Mouse (Mus musculus) gastrocnemius, adult 8-10 months (tissue): ENCODE measurements at regions not wholly inside any gene's neighbourhood (a gene's known extent, or its start where the extent isn't known, plus 50 kb on each side); places are given as distances from the start of the nearest gene placed in this dataset.

Experiments
- DNase-seq, 2 experiments: peaks; one replicate each; pipeline ENCODE4 v3.0.0; 2022; ENCODE audit warnings: low spot score in 2 of 2

DNA sequence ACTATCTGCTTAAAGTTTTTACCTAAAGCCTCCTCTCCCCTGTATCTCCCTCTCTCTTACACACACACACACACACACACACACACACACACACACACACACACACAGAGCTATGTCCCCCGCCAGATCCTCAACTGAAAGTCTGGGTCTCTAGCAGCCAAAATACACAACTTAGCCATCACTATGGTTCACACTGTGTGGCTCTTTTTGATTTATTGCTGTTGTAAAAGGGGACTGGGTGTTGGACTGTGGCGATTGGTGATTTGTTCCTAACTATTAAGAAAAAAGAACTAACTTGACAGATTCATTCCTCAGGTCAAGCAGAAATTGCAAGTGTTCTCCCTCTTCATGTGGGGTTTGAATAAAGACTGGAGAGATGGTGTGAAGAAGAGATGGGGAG, 278.2 kb downstream of the Ccdc91 start:
- DNase-seq = no peak

GRCm38 (mm10) chr6:147755750-147756523, 280.3 kb downstream of the Ccdc91 start:
- no peak for DNase-seq

DNA sequence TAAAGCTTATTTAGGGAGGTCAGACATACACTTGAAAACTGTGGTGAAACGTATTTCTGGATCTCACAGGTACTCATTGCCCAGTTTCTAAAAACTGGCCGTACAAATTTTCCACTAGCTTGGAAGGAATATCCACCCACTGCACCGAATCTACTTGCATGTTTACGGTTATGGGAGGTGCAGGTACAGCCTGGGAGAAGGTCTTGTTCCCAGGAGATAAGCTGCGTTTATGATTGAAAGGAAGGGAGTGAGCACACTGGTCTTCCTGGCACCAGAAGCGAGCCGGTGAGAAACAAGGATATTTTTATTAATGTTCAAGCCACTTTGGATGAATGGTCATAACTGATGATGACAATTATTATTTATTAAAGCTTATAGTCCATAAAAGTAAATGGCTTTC, 283.9 kb downstream of the Ccdc91 start:
- no peak for DNase-seq

DNA sequence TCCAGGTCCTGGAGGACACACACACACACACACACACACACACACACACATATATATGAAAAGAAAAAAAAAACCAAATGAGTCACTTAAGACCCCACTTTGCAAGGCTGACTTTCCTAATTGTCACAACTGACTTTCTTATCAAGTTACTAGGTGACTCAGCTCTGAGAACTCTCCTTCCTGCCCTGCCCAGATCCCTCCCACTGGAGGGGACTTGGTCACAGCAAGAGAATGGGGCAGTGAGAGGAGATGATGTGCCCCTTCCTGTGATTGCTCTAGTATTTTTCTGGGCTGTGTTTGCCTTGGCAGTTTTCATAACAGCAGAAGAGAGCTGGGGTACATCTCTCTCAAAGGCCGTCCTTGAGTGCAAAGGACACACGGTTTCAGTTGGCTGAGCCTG, 284.5 kb downstream of the Ccdc91 start:
- no peak for DNase-seq

DNA sequence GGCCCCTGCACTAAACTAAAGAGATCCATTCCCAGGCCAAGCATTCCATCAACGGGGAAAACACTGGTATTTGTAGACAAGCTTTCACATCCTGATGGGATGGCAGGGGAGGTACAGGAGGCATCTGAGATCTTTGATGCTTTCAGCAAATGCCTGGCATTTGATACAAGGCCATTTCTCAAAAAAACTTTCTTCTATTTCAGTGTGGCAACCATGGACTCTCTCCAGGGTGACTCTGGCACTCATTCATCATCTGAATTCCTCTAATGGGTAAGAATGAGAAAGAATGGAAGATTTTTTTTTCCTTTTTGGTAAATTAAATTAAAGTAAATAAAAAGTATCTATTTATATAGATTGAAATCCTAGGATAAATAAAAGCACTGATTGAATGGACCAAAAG, 281.8 kb upstream of the Far2 start:
- no peak for DNase-seq

DNA sequence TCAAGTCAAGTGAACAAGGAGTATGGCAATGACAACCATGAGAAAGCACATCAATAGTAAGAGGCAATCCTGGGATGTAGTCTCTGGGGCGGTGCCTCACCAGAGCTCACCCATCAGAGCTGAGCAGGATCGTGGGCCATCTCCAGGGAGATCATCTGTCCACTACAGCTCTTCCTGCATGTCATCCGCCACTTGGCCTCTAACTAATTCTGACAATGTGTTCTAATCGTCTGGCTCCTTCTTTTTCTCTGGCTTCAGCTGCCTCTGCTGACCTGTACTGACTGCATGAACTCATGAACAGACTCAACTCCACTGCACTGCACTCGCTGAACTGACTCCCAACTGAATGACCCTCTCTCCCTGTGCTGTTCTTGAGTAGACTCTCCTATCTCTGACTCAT, 277.9 kb upstream of the Far2 start:
- DNase-seq = no peak

DNA sequence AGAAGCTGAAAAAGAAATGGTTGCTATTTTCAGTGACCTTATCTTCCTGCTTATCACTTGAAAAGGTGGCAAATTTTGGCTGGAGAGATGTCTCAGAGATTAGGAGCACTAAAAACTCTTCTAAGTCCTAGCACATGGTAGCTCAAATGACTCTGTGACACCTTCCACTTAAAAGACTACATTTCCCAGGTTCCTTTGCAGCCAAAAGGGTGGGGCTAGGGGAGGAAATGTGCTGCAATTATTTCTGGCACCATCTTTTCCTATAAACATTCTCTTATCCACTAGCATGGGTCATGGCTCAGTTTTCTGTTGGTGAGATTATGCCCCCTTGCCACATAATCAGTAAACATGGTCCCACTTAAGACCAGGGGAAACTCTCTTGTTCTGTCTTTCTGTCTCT, 277.0 kb upstream of the Far2 start:
- no peak for DNase-seq

- DNase-seq = peak; percentile 34 to 52
Observed at GRCm38 (mm10) chr6:147771411-147771810, 275.6 kb upstream of the Far2 start.

- DNase-seq = no peak
Observed at GRCm38 (mm10) chr6:147773904-147774303, 273.2 kb upstream of the Far2 start.

GRCm38 (mm10) chr6:147774626-147775025, 272.4 kb upstream of the Far2 start:
- DNase-seq = no peak

DNA sequence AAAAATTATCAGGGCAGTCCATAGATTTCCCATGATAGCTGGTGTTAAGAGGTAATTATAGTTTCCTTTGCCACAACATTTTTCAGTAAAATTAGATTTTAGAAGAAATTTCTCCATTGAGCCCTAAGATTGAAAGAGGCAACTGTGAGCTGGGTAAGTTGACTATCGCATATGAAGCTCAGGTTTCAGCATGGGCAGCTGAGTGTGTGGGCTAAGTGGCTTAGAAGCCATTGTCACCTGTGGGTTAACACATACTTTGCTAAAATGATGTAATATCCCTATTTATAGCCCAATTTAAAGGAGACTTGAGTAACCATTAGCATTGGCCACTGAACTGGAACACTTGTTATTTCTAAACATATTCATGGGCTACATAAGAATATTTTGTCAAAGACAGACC, 267.6 kb upstream of the Far2 start:
- DNase-seq = no peak

DNA sequence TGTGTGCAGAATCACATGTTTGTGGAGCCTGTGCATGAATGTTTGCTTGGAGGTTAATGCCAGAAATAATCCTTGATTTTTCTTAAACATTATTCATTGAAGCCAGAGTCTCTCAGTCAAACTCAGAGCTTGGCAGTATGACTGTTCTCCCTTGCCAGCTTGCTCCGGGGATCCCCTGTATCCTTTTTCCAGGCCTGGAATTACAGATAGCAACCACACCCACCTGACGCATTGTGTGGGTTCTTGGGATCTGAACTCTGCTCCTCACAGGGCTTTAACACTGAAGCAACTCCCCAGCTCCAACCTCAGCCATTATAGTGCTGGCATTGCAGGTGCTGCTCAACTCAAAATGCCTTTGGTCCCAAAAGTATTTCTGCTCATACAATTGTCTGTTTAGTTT, 262.8 kb upstream of the Far2 start:
- DNase-seq = no peak

GRCm38 (mm10) chr6:147784854-147785253, 262.2 kb upstream of the Far2 start:
- DNase-seq = no peak

DNA sequence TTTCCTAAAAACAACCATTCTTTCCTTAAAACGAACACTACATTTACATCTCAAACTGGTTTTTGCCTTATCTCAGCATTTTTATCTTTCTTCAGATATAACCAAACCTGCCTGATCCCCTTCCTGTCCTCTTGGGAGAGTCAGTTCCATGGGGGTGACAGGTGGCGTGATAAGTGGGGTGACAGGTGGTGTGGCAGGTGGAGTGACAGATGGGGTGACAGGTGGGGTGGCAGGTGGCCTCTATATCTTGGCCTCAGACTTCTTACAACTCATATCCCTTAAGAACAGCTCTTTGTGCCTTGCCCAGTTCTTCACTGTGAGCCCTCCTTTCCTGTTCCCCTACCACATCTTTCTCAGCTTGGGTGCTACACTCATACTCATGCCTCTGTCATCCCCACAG, 259.0 kb upstream of the Far2 start:
- no peak for DNase-seq

- DNase-seq = no peak
Observed at GRCm38 (mm10) chr6:147789112-147789511, 257.9 kb upstream of the Far2 start.

GRCm38 (mm10) chr6:147793811-147794210, 253.2 kb upstream of the Far2 start:
- DNase-seq = no peak

- DNase-seq = no peak
Observed at GRCm38 (mm10) chr6:147794351-147794750, 252.7 kb upstream of the Far2 start.

DNA sequence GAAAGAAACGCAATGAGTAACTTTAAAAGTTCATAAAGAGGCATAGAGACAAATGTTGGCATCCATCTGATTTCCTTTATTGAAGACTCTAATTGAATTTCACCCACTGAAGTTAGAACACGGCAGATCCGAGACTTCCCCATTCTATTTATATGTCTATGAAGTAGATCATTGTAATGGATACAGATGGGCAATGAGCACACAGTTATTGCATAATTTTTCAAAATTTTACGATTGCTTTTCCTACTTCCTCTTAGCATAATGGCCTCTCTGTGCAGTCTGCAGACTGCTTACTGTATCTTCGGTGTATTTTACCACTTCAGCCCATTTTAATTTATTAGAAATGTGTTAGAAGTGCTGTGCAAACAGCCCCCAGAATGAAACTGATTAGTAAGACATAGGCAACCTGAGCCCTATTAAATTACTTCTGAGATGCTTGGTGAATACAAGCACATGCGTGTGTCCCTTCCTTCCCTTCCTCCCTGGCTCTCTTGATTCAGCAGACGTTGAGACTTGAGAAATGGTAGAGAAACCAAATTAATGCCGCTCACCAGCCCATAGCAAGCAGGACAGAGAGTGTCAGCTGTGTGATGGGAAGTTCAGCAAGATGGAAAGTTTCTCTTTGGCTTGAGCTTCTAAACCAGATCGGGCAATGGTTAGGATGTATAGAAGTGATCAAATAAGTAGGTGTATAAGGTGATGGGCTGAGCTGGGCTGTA, 247.9 kb upstream of the Far2 start:
- no peak for DNase-seq

DNA sequence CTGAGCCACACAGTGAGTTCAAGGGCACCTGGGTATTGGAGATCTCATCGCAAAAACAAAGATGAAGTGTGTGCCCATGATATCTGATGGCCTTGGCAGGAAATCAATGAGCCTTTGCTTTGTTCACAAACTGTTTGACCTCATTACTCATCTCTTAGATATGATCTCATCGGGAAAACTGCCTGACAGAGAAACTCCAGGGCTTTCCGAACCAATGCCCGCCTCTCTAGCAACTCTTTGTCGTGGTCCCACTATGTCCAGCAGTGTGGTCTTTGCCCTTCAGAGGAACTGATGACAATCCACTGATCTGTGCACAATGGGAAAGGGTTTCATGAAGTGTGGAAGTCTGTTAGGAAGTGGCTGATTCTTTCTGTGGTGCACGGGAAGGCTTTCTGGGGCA, 247.2 kb upstream of the Far2 start:
- DNase-seq = no peak

GRCm38 (mm10) chr6:147800846-147801245, 246.2 kb upstream of the Far2 start:
- DNase-seq = no peak

GRCm38 (mm10) chr6:147803893-147804292, 243.2 kb upstream of the Far2 start:
- DNase-seq = no peak

DNA sequence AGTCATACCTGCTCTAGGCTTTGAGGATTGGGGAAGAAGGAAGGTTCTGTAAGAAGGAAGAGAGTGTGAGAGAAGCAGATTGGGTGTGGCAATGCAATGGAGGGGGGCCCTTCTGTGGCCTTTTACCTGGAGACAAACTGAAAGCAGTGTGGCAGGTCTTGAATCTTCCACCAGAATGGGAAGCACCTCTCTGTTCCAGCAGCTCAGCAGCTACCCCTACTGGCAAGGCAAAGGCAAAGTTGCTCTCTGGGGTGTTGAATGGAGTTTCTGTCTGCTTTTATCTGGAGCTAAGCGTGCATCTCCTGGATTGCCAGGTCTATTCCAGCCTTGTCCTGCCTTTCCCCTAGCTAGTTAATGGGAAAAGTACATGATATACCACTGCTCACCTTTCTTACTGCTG, 236.3 kb upstream of the Far2 start:
- DNase-seq = no peak

DNA sequence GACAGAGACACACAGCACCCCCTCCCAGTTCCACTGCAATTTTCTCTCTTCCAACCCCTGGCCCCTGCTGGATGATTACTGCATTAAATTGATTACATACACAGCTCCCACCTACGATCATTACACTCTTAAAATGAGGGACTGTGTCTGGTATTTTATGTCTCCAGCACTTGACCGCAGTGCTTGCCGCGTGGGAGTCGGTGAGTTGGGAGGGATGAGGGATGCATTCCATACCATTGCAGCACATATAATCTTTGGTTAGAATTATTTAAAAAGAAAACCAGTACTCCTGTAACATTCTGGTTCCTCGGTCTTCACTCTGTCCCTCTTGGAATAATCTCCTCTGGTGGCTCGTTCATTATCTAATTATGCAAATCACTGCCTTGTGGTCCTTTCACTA, 230.2 kb upstream of the Far2 start:
- DNase-seq = no peak
